Mouse (Mus musculus) T-helper 17 cell (primary cell): Measurements from ENCODE around the gene Scaf1.

Experiments used
- in situ Hi-C, 2 experiments: fragments of 300-600 bp; cut with MboI, MseI; formaldehyde crosslinking; loops; 1 replicate in 1 of 2; 2 replicates in 1 of 2; pipeline ENCODE4 v1.15.1; 2025; ENCODE audit warnings: high pct_unique_total_duplicates in 2 of 2

Gene Scaf1

DNA sequence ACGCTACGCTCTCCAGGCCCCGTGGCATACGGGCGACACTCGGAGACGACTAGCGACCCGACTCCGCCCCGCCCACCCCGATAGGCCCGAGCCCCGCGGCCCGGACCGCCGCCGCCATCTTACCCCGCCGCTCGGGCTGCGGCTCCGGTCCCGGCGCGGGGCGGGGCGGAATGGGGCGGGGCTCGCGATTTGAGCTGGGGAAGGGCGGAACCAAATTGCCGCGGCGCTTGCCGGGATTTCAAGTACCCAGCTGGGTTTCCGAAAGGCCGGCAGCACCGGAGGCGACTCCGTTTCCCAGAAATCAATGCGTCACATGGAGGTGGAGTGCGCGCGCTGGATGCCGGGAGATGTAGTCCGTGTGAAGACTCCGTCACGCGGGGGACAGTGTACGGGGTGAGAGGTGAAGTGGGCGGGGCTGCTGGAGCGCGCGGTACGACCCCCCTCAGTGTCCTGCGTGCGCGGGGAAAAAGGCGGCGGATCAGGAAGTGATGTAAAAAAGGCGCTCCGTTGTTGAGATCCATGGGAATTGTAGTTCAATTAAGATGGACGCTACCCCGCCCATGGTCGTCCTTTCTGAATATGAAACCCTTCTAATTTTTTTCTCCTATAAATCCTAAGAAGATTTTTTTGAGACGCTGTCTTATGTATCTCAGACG is at the start of gene Scaf1:
Gene Scaf1 (minus strand): TSS at position 407 of the 656 bp plus-strand sequence.
- in situ Hi-C loops = loop anchor here (25.0 kb wide), 1 partner anchor 1821 kb away; the partner anchor contains the start of gene Ldha (in 2 of the 2)

DNA sequence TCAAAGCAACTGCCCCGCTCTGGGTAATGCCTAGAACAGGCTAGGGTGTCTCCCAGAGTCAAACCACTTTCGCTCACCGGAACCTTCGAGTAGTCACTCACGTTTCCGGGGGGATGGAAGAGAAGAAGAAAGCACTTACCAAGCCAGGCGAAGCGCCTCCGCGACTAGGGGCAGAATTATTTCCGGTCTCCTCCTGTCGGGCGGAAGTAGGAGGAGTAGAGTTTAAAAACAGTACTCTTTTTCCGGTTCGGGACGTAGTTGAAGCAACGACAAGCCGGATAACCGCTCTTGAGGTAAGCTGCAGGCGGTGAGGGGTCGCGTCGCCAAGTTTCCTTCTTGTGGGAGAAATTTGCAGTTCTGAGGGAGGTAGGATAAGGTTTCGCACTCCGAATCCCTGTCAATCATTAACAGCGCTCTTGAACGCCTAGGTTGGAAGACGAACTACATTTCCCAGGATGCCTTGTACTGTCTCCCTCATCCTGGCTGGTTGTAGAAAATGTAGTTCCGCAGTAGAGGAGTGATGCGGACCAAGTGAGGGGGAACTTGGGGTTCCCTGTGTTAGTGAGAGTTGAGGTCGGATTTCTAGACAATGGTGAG is 46.2 kb upstream of the Scaf1 start, which contains the start of the genes Nosip and Prrg2:
Gene Nosip (plus strand): TSS at position 191 of the 597 bp plus-strand sequence.
Gene Prrg2 (minus strand): TSS at position 439 of the 597 bp plus-strand sequence.
- in situ Hi-C loops = loop anchor here in 1 of 2 experiments (5.0 kb wide), 1 partner anchor 35 kb away; no protein-coding TSS in a partner anchor

- in situ Hi-C loops = loop anchor here in 1 of 2 experiments (5.0 kb wide), 1 partner anchor 34 kb away; no protein-coding TSS in a partner anchor
Observed at GRCm38 (mm10) chr7:45061532-45062075, 45.4 kb upstream of the Scaf1 start.

- in situ Hi-C loops = loop anchor here in 1 of 2 experiments (5.0 kb wide), 1 partner anchor 33 kb away; no protein-coding TSS in a partner anchor
Observed at GRCm38 (mm10) chr7:45060632-45061122, 44.5 kb upstream of the Scaf1 start.

DNA sequence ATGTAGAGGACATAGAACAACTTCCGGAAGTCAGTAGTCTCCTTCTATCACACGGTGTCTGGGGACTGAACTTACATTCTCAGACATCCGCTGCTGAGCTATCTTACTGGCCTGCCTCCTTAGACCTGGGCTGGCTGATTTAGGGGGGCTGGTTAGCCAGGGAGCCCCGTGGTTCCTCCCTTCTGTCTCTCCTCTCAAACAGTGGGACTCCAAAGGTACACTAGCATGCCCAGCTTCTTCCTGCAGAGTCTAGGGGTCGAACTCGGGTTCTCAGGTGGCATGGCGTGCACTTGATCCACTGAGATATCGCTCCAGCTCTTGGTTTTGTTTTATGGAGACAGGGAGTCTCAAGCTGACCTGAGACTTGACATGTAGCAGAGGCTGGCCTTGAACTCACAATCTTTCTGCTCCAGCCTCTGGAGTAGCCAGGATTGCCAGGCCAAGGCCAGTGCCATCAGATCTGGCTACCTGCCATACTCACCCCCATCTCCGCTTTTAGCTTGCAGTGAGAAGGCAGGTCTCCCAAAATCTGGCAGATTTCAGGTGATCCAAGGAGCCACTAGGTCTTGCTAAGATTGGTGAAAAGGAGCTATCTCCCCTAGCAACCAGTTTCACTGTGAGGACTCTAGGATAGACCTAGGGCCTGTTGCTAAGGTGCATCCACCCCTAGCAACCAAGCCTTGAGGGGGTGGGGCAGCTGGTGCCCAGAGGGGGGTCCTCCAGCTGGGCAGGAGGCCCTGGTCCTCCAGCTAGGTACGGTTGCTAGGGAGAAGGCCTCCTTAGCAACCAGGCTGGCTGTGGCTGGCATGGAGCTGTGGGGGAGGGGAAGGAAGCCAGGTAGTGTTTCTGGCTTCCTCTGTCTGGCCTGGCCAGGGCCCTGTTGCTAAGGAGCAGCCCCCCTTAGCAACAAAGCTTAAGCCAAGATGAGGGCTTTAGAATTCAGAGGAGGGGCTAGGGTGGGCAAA is 42.7 kb upstream of the Scaf1 start:
- in situ Hi-C loops = no loop called here

- in situ Hi-C loops = no loop called here
Observed at GRCm38 (mm10) chr7:45056972-45057348, 40.8 kb upstream of the Scaf1 start.

DNA sequence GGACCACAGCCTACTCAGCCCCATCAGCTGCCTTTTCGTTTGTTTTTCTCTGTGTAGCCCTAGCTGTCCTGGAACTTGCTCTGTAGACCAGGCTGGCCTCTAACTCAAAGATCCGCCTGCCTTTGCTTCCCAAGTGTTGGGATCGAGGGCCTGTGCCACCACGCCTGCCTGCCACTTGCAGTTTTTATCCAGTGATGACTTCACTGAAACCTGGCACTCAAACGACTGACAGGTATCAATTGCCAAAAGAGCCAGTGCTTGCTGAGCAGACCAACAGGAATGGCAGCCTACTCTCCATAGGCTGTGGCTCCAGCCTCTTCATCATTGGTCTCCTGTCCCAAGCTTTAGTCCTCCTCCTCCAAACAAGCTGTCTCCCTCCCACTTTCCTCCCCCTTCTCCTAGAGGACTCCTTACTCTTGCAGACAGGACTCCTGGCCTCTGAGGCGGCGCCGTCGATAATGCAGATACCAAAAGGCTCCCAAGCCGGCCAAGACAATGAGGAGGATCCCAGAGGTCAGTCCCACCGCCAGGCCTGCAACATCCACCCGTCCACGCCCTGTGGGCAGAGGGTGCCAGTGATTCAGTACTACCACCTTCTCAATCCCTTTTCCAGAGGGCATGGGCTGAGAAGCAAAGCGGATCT is 40.3 kb upstream of the Scaf1 start:
- in situ Hi-C loops = no loop called here

- in situ Hi-C loops = no loop called here
Observed at GRCm38 (mm10) chr7:45053931-45054510, 37.9 kb upstream of the Scaf1 start.

GRCm38 (mm10) chr7:45053117-45053930 is 37.2 kb upstream of the Scaf1 start:
- in situ Hi-C loops = no loop called here

- in situ Hi-C loops = no loop called here
Observed at GRCm38 (mm10) chr7:45052862-45053116, 36.6 kb upstream of the Scaf1 start, which contains the start of gene Prr12. TSS of gene Prr12 (minus strand) at chr7:45052881.

DNA sequence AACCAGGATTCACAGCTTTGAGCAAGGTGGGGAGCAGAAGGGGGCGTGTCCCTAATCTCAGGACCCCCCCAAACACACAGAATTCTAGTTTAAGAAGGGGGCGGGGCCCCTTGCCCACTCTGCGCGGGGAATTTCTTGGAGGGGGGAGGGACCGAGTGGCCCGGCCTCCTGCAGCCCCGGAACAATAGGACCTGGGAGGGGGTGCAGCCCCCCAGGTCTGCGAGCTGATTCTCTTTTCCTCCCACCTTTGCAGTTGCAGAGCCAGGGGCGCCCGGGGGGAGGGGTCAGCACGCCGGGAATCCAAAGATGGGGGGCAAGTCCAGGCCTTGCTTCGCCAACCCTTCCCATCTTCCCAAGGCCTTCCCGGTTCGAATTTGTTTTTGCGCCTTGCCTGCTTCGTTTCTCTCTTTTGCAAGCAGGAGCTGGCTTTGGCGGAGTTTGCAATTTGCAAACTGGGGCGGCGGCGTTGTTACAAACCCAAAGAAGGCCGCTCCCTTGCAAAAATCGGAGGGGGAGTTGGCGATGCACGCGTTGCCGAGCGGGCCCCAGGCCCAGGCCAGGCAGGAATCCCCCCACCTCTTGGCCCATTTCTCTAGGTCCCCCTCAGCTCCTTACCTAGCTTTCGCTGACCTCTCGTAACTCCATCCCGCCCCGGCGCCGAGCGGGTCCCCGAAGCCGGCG is 36.2 kb upstream of the Scaf1 start:
- in situ Hi-C loops = no loop called here

GRCm38 (mm10) chr7:45051601-45051974 is 35.4 kb upstream of the Scaf1 start:
- in situ Hi-C loops = no loop called here

GRCm38 (mm10) chr7:45050945-45051600 is 34.9 kb upstream of the Scaf1 start:
- in situ Hi-C loops = no loop called here

- in situ Hi-C loops = no loop called here
Observed at GRCm38 (mm10) chr7:45048923-45049657, 32.9 kb upstream of the Scaf1 start.

- in situ Hi-C loops = no loop called here
Observed at GRCm38 (mm10) chr7:45048001-45048890, 32.1 kb upstream of the Scaf1 start.

GRCm38 (mm10) chr7:45047491-45047890 is 31.3 kb upstream of the Scaf1 start:
- in situ Hi-C loops = no loop called here

DNA sequence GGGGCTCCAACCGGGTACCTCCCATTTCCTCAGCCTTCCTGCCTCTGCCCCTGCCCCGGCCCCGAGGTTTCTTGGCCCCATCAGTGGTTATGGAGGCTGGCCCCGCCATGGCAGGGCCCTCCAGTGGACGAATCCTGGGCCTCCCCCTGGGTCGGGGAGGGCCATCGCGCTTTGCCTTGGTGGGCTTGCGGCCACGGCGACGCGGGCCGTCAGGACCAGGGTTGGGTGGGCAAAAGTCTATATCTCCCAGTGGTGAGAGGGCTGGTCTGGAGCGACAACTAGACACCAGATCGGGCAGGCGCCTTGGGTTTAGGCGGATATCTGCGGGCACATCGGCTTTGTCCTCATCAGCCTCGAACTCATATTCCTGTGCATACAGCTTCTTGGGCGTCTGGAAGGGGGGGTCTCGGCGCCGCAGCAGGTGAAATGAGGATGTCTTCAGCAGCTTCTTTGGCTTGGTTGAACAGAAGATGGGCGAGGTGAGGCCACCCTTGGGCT is 30.7 kb upstream of the Scaf1 start:
- in situ Hi-C loops = no loop called here
